Mouse (Mus musculus) MEL (cell line): ENCODE results near the gene Myo7a.

Experiments
- CHD2 ChIP-seq: IDR thresholded peaks from 2 replicates; pipeline ENCODE4 v1.6.1; 2011; ENCODE audit warnings: low read length, improper control_type of control experiment
- CTCF ChIP-seq, 3 experiments: IDR thresholded peaks in 2 of 3; conservative IDR thresholded peaks in 1 of 3; 2 replicates each; pipeline ENCODE4 v1.5.1; 2011 to 2012; ENCODE audit warnings: low read length in 3 of 3, low read depth in 2 of 3, mild to moderate bottlenecking in 2 of 3, improper control_type of control experiment in 1 of 3, inconsistent platforms in 1 of 3, mixed read lengths in 1 of 3, moderate library complexity in 1 of 3; ENCODE audit not compliant: control insufficient read depth in 1 of 3, insufficient read depth in 1 of 3, poor library complexity in 1 of 3, severe bottlenecking in 1 of 3
- ELF1 ChIP-seq: IDR thresholded peaks from 2 replicates; pipeline ENCODE4 v1.6.1; 2014; ENCODE audit warnings: low read depth, mild to moderate bottlenecking, inconsistent platforms, low read length, improper control_type of control experiment, moderate library complexity
- EP300 ChIP-seq, 2 experiments: IDR thresholded peaks; 2 replicates each; pipeline ENCODE4 v1.6.1; 2011; ENCODE audit warnings: improper control_type of control experiment in 2 of 2, low read length in 2 of 2, low read depth in 1 of 2, mild to moderate bottlenecking in 1 of 2
- ETS1 ChIP-seq: IDR thresholded peaks from 2 replicates; pipeline ENCODE4 v1.6.1; 2012; ENCODE audit warnings: low read depth, mild to moderate bottlenecking, inconsistent platforms, low read length, improper control_type of control experiment, moderate library complexity
- GATA1 ChIP-seq: IDR thresholded peaks from 2 replicates; pipeline ENCODE4 v1.6.1; 2011; ENCODE audit warnings: low read depth, low read length, improper control_type of control experiment
- MAX ChIP-seq: IDR thresholded peaks from 2 replicates; pipeline ENCODE4 v1.6.1; 2011; ENCODE audit warnings: low read length, improper control_type of control experiment
- POLR2A ChIP-seq, 2 experiments: IDR thresholded peaks; 2 replicates each; pipeline ENCODE4 v1.6.1; 2011 to 2012; ENCODE audit warnings: low read length in 2 of 2, mild to moderate bottlenecking in 2 of 2, control low read depth in 1 of 2, improper control_type of control experiment in 1 of 2, low read depth in 1 of 2, moderate library complexity in 1 of 2; ENCODE audit not compliant: control insufficient read depth in 1 of 2, insufficient read depth in 1 of 2, poor library complexity in 1 of 2
- POLR2AphosphoS2 ChIP-seq: IDR thresholded peaks from 2 replicates; pipeline ENCODE4 v1.6.1; 2011; ENCODE audit warnings: low read length, improper control_type of control experiment
- UBTF ChIP-seq: IDR thresholded peaks from 2 replicates; pipeline ENCODE4 v1.6.1; 2012; ENCODE audit warnings: low read depth, mild to moderate bottlenecking, inconsistent platforms, low read length, improper control_type of control experiment, moderate library complexity, borderline replicate concordance; ENCODE audit not compliant: insufficient read depth
- USF1 ChIP-seq: IDR thresholded peaks from 2 replicates; pipeline ENCODE4 v1.6.1; 2014; ENCODE audit warnings: low read depth, mild to moderate bottlenecking, inconsistent platforms, low read length, improper control_type of control experiment, moderate library complexity
- ZKSCAN1 ChIP-seq: IDR thresholded peaks from 2 replicates; pipeline ENCODE4 v1.6.1; 2012; ENCODE audit warnings: low read depth, mild to moderate bottlenecking, inconsistent platforms, low read length, improper control_type of control experiment, moderate library complexity

DNA sequence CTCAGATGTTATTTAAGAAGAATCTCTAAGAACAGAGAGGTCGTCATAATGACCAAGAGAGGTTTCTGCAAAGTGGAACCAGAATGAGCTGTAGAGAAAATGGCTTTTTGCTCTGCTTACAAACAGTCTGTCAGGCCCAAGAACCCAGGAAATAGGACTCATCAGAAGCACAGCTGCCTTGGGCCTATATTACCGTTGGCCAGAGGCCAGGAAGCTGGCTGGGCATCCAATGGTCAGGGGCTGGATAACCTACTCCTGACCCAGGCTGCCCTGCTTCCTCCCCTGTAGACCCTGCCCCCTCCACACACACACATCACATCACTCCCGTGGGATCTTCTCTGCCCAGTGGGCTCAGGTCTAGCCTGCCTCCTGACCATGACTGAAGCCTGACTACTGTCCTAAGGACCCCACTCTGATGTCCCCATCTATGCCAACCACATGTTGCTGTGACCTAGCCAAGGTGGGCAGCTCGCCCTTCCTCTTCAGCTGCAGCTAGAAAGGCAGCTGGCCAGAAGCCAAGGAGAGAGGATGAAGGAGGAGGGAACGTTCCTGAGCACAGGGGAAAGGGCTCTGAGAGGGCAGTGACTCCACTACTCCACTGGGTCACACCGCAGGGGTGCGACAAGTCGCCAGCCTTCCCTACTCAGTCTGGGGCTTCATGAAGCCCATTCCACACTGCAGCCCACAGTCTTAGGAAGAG is 40.9 kb upstream of the Myo7a start:
- TF ChIP-seq CHD2 (no peak), POLR2A (IDR thresholded peaks at IDR 0.05; ENCODE audit: control insufficient read depth in 1 of 2, insufficient read depth in 1 of 2, low read depth in 1 of 2, low read length in 2 of 2, poor library complexity in 1 of 2) (no peak), CTCF (IDR thresholded peaks at IDR 0.05 in 2 of 3, conservative IDR thresholded peaks at IDR 0.05 in 1 of 3; ENCODE audit: control insufficient read depth in 1 of 3, insufficient read depth in 1 of 3, low read depth in 2 of 3, low read length in 3 of 3, poor library complexity in 1 of 3, severe bottlenecking in 1 of 3) (no peak), USF1 (no peak), ETS1 (no peak), MAX (no peak), UBTF (no peak), GATA1 (no peak), ZKSCAN1 (no peak), EP300 (IDR thresholded peaks at IDR 0.05; ENCODE audit: low read depth in 1 of 2, low read length in 2 of 2) (no peak), ELF1 (no peak), POLR2AphosphoS2 (no peak)
